Mouse (Mus musculus) spleen, adult 2 months (tissue): Measurements from ENCODE around the gene Nosip.

Experiments
- CTCF ChIP-seq: fragments of 200-500 bp; IDR thresholded peaks from 2 replicates; pipeline ENCODE4 v1.5.1; 2011; ENCODE audit warnings: mild to moderate bottlenecking, inconsistent platforms; ENCODE audit not compliant: insufficient read depth, insufficient read length, insufficient replicate concordance; ENCODE audit errors: extremely low read depth
- POLR2A ChIP-seq: fragments of 200-500 bp; IDR thresholded peaks from 2 replicates; pipeline ENCODE4 v1.6.1; 2011; ENCODE audit warnings: low read depth, low read length, inconsistent platforms

GRCm38 (mm10) chr7:45017242-45018061 is 44.8 kb upstream of the Nosip start, which contains the start of gene Rras:
- TF ChIP-seq CTCF (no peak), POLR2A (no peak; the same call in 1 of the 2 replicates)
